Mouse (Mus musculus) CD4-positive naive resting alpha-beta T cell, adult 76 days (primary cell): ENCODE measurements around the gene Eml2. TPM values are rescaled to one million over a fixed set of nuclear protein-coding genes. Genes with fewer than 3 reads are reported as not detected.

ENCODE experiments used
- total RNA-seq: library from RNA; stranded (reverse); gene quantifications from one replicate; pipeline ENCODE4 v1.2.4, GENCODE M21; 2023

Gene Eml2
- 16.0 TPM for total RNA-seq

GRCm38 (mm10) chr7:19175708-19176515 lies at the start of gene Eml2:
Gene Eml2, plus strand, starts transcription at chr7:19176421.

DNA sequence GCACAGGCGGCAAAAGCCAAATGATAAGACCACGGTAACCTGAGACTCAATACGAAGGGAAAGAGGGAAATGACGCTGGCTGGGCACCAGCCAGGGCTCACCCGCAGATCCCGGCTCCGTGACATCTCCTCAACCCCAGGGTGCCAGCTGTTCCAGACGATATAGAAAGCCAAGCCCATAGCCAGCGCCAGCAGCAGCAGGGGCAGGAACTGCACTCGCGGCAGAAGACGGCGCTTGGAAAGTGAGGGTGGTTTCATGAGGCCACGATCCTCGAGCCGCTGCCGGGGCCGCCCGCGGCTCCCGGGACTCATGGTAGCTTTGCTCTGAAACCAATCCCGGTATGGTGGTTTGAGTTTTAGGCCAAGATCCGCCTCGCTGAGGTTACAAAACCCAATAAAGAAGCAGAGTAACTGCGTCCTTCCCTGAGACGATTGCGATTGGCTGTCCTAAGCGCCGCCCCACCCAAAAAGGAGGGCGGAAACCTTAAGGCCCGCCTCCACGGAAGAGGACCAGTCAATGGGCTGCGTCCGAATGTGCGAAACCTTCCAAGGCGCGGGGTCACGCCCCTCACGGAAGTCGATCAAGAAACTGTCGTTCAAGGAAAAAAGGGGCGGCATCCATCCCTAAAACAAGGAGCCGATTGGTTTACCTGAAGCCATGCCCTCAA lies 27.2 kb upstream of the Eml2 start, which contains the start of gene Qpctl:
Gene Qpctl (minus strand): TSS at position 417 of the 667 bp plus-strand sequence.

DNA sequence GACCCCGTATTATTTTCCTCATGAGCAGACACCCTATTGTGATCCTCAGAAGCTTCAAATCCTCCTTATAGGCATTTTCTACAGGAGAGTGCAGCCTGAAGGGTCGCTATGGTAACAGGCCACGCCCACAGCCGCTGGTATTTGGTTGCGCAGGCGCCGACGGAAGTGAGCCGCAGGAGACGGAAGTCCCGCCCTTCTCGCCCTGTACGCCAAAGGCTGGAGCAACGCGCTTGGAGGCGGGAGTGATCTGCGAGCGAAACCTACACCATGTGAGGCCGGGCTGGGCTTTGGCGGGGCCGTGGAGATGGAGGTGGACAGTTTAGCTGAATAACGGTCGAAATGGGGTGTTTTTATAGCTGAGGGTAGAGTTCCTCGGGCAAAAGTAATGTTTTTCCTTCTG lies 26.6 kb upstream of the Eml2 start, which contains the start of gene Snrpd2:
Gene Snrpd2 (plus strand): TSS at position 97 of the 400 bp plus-strand sequence.

DNA sequence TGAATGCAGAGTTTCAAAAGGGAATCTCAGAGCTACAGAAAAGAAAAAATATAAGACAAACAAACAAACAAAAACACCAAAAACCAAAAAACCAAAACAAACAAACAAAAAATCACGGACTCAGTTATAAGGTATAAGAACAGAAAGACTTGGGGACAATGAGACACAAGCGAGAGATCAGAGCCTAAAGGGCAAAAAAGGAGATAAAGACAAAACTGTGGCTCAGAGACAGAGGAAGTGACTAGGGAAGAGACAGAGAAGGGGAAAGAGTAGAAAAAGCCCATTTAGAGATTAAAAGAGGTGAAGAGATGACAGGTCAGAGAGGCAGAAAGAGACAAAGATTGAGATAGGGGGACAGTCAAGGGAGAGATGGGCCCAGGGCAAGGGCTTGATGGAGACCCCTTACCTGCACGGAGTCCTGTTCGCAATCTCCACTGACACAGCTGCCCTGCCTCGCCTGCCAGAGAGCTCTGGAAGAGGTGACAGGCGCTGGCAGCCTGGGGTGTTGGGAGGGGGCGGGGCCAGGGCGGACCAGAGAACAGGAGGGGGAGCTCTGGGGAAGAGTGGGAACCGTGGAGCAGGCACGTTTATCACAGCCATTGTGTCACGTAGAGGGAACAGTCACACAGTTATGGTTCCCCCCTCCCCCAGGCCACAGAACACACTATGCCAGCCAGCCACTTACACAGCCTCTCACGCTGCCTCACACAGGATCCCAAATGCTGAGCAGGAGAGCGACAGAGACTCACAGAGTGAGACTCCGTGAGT lies 10.4 kb upstream of the Eml2 start, which contains the start of gene Gipr:
Gene Gipr (minus strand): TSS at position 472 of the 768 bp plus-strand sequence.

GRCm38 (mm10) chr7:19211996-19212755 lies 36.0 kb downstream of the Eml2 start, which contains the start of gene Gpr4:
Gene Gpr4, plus strand, starts transcription at chr7:19212538.

DNA sequence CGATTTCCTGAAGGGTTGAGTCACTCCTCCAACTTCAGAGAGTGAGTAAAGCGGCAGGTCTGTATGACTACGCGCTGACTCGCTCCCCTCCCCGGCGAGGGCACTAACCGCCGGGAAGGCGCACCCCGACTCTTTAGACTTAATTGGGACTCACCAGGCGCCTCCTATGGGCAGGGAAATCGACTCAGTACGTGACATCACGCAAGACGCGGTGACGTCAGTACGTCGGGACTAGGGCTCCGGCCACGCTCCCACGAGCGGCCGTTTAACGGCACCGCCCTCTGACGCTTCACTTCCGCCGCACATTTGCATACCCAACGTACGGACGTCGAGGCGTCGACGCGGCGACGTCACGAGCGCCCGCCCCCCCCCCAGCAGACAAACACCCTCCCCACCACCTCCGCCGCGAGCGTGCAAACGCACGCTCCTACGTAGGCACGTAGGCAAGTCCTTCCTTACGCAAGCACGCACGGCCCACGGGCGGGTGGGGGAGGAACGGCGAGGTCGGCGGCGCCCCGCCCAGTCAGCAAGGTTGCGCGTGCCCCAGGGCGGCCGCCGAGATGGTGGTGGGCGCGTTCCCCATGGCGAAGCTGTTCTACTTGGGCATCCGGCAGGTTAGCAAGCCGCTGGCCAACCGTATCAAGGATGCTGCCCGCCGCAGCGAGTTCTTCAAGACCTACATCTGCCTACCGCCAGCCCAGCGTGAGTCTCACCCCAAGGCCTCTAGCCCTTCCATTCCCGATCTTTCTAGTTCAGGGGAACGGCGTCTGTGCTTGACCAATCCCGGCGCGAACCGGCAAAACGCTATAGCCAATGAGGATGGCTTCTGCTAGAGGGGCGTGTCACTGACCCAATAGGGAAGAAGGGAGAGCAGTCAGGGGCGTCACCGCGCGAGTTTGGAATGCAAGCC lies 51.9 kb downstream of the Eml2 start, which contains the start of gene Opa3:
Gene Opa3 (plus strand): TSS at position 452 of the 910 bp plus-strand sequence.

Other genes with a start within 250 kb of the Eml2 start
- gene Nanos2, start 189.0 kb upstream of the Eml2 start, total RNA-seq: not detected
- 0.67 TPM for gene Mypop, start 185.2 kb upstream of the Eml2 start, total RNA-seq
- gene Irf2bp1, start 172.4 kb upstream of the Eml2 start, total RNA-seq: 25.1 TPM
- gene Foxa3, start 152.9 kb upstream of the Eml2 start, total RNA-seq: not detected
- 90.4 TPM for gene Sympk, start 152.0 kb upstream of the Eml2 start, total RNA-seq
- not detected for gene Rsph6a, start 121.7 kb upstream of the Eml2 start, total RNA-seq
- gene Dmwd, start 100.2 kb upstream of the Eml2 start, total RNA-seq: 1.1 TPM
- 3.8 TPM for gene Dmpk, start 92.6 kb upstream of the Eml2 start, total RNA-seq
- not detected for gene Six5, start 81.8 kb upstream of the Eml2 start, total RNA-seq
- not detected for gene Gm4969, start 58.1 kb upstream of the Eml2 start, total RNA-seq
- 15.4 TPM for gene Fbxo46, start 56.6 kb upstream of the Eml2 start, total RNA-seq
- 12.2 TPM for gene Qpctl, start 27.1 kb upstream of the Eml2 start, total RNA-seq
- gene Snrpd2, start 26.7 kb upstream of the Eml2 start, total RNA-seq: 62.7 TPM
- not detected for gene Gipr, start 10.3 kb upstream of the Eml2 start, total RNA-seq
- gene Gpr4, start 36.1 kb downstream of the Eml2 start, total RNA-seq: not detected
- gene Opa3, start 51.9 kb downstream of the Eml2 start, total RNA-seq: 42.1 TPM
- 262 TPM for gene Vasp, start 95.4 kb downstream of the Eml2 start, total RNA-seq
- 0.76 TPM for gene Ppm1n, start 103.6 kb downstream of the Eml2 start, total RNA-seq
- gene Rtn2, start 106.2 kb downstream of the Eml2 start, total RNA-seq: not detected
- 701 TPM for gene Fosb, start 133.6 kb downstream of the Eml2 start, total RNA-seq
- 67.1 TPM for gene Ercc1, start 168.4 kb downstream of the Eml2 start, total RNA-seq
- 9.0 TPM for gene Cd3eap, start 183.1 kb downstream of the Eml2 start, total RNA-seq
- gene Ppp1r13l, start 183.3 kb downstream of the Eml2 start, total RNA-seq: 1.3 TPM
- gene Ercc2, start 205.6 kb downstream of the Eml2 start, total RNA-seq: 69.8 TPM
- gene Klc3, start 227.7 kb downstream of the Eml2 start, total RNA-seq: 5.9 TPM
- gene Ckm, start 228.4 kb downstream of the Eml2 start, total RNA-seq: not detected